Mouse (Mus musculus): Measurements from ENCODE around the gene Gm20662. TPM values are rescaled to one million over a fixed set of nuclear protein-coding genes. Genes with fewer than 3 reads are reported as not detected.

Gm20662 gene
- polyA plus RNA-seq, 1 experiment from 2014 or later, result 0.61 TPM

DNA sequence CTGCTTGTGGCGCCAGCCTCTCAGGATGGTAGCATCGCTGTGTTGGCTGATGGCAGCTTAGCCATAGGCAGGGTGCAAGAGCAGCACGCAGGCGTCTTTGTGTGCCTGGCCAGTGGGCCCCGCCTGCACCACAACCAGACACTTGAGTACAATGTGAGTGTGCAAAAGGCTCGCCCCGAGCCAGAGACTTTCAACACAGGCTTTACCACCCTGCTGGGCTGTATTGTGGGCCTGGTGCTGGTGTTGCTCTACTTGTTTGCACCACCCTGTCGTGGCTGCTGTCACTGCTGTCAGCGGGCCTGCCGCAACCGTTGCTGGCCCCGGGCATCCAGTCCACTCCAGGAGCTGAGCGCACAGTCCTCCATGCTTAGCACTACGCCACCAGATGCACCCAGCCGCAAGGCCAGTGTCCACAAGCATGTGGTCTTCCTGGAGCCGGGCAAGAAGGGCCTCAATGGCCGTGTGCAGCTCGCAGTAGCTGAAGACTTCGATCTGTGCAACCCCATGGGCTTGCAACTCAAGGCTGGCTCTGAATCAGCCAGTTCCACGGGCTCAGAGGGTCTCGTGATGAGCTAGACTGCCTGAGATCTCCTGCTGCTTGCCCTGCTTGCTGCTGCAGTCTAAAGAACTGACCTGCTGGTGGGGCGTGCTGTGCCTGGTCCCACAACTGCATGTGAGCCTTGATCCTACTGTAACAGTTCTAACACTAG, 58.3 kb downstream of the Gm20662 start:
- WGBS, result 92% methylated on average over 22 of the region's 22 CpGs
- H3K36me3 ChIP-seq (ENCODE audit: control insufficient read depth, insufficient read depth, low read length), result peaks cover 63% of the 10 kb centered on the region
- H3K4me2 ChIP-seq (replicated peaks; ENCODE audit: low read depth, low read length), result no peak overlapping the region
- no peak overlapping the region for H3K9ac ChIP-seq (ENCODE audit: low read depth, low read length)
- no peaks in the 10 kb centered on the region for H3K9me3 ChIP-seq (ENCODE audit: control insufficient read depth, low read length)
- H3K27me3 ChIP-seq (ENCODE audit: control insufficient read depth, insufficient read depth, low read length), result no peaks in the 10 kb centered on the region
- no peak overlapping the region for H3K27ac ChIP-seq (ENCODE audit: low read depth, low read length)
- H3K4me3 ChIP-seq (ENCODE audit: low read length), result no peak overlapping the region
- peaks cover 16% of the 10 kb centered on the region for H3K4me1 ChIP-seq (ENCODE audit: control insufficient read depth, insufficient read depth, low read length)
- no peak for ATAC-seq (ENCODE audit: low FRiP score, low TSS enrichment)

DNA sequence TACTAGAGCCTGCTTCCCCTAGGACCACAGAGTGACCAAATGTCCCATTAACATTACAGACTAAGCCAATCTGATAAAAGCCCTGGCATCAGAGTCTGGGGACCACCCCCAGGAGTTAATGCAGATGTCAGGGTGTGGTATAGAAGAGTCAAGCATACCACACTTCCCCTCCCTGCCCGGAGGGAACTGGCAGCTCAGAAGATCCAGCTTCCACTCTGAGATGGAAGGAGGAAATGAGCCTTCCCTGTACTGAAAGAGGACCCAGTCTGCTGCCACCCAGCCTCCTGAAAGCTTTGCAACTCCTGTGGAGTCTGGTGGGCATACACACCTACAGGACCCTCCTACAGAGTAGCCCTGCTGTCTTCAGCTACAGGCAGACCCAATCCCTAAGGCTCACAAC, 58.9 kb downstream of the Gm20662 start:
- no peaks in the 10 kb centered on the region for H3K27me3 ChIP-seq (ENCODE audit: control insufficient read depth, insufficient read depth, low read length)
- no peak overlapping the region for H3K4me3 ChIP-seq (ENCODE audit: low read length)
- 75% methylated on average over 1 of the region's 1 CpGs for WGBS
- H3K9ac ChIP-seq (ENCODE audit: low read depth, low read length), result no peak overlapping the region
- H3K27ac ChIP-seq (ENCODE audit: low read depth, low read length), result no peak overlapping the region
- no peak overlapping the region for H3K4me2 ChIP-seq (replicated peaks; ENCODE audit: low read depth, low read length)
- peaks cover 12% of the 10 kb centered on the region for H3K4me1 ChIP-seq (ENCODE audit: control insufficient read depth, insufficient read depth, low read length)
- ATAC-seq (ENCODE audit: low FRiP score, low TSS enrichment), result no peak
- peaks cover 64% of the 10 kb centered on the region for H3K36me3 ChIP-seq (ENCODE audit: control insufficient read depth, insufficient read depth, low read length)
- no peaks in the 10 kb centered on the region for H3K9me3 ChIP-seq (ENCODE audit: control insufficient read depth, low read length)

DNA sequence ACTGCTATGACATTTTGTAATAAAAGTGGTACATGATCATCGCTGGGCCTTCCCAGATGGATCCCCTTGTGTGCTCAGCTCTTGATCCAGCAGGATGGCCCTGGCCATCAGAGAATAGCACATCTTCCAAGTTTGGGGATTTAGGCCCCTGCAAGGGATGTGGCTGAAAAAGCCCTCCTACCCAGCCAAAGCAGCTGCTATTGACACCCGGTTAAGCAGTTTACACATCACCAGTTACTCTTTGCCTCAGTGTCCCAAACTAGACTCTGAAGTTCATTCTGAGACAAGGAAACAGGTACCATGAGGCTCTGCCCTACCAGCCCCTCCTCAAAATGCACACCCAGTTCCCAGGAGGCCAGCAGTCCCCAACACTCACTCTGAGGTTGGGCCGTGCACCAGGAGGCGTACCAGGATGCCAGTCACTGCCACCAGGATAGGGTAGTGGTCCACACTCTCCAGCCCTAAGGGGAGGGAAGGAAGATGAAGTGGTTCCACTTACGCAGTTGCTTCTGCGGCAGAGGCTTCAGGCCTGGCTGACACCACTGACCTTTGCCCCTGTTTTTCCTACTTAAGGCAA, 59.6 kb downstream of the Gm20662 start:
- Histone ChIP-seq H3K4me3 (ENCODE audit: low read length) (no peak overlapping the region), H3K36me3 (ENCODE audit: control insufficient read depth, insufficient read depth, low read length) (peaks cover 64% of the 10 kb centered on the region), H3K4me1 (ENCODE audit: control insufficient read depth, insufficient read depth, low read length) (peaks cover 11% of the 10 kb centered on the region; the same call in 1 of the 2 replicates), H3K4me2 (replicated peaks; ENCODE audit: low read depth, low read length) (no peak overlapping the region), H3K9me3 (ENCODE audit: control insufficient read depth, low read length) (no peaks in the 10 kb centered on the region), H3K27me3 (ENCODE audit: control insufficient read depth, insufficient read depth, low read length) (no peaks in the 10 kb centered on the region), H3K9ac (ENCODE audit: low read depth, low read length) (no peak overlapping the region), H3K27ac (ENCODE audit: low read depth, low read length) (no peak overlapping the region)
- no peak for ATAC-seq (ENCODE audit: low FRiP score, low TSS enrichment)
- 87% methylated on average over 6 of the region's 6 CpGs for WGBS

DNA sequence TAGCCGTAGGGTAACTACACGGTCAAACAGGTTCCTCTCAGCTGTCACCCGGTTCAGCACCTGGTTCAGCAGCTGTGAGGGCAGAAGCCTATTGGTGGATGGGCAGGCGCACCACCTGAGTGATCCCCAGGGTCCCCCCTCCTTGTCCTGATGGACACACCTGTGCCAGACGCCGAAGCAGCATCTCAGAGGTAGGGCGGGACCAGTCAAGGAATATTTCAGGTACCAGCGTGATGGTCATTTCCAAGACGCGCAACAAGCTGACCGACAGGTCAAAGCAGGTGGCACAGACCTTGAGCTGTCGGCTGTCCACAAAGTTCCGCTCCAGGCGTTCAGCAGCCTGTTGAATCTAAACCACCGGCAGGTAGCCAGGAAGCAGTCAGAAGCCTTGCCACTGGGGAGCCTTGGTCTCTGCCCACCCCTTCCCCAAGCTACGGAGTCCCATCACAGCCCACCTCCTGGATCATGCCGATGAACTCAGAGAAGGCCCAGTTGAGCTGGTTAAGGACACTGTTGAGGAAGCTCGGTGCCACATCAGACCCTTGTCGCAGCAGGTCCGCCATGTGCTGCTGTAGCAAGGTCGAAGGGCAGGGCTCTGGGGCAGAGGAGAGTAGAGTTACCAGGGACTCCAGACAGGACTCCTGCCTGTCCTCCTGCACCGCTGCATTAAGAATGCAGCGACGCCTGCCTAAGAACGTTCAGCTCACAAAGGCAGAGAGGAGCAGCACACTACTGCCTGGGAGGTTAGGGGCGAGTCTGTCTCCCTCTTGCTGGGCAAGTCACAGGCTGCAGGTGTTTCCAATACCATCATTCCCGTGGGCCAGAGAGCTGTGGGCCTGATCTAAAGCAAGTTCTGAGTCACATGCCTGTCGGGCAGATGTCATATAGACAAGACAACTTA, 60.5 kb downstream of the Gm20662 start:
- Histone ChIP-seq H3K4me3 (ENCODE audit: low read length) (no peak overlapping the region), H3K4me1 (ENCODE audit: control insufficient read depth, insufficient read depth, low read length) (peaks cover 11% of the 10 kb centered on the region; the same call in 1 of the 2 replicates), H3K9ac (ENCODE audit: low read depth, low read length) (no peak overlapping the region), H3K36me3 (ENCODE audit: control insufficient read depth, insufficient read depth, low read length) (peaks cover 63% of the 10 kb centered on the region), H3K4me2 (replicated peaks; ENCODE audit: low read depth, low read length) (no peak overlapping the region), H3K27me3 (ENCODE audit: control insufficient read depth, insufficient read depth, low read length) (no peaks in the 10 kb centered on the region), H3K27ac (ENCODE audit: low read depth, low read length) (no peak overlapping the region), H3K9me3 (ENCODE audit: control insufficient read depth, low read length) (no peaks in the 10 kb centered on the region)
- WGBS, result 80% methylated on average over 28 of the region's 28 CpGs
- ATAC-seq (ENCODE audit: low FRiP score, low TSS enrichment), result no peak

DNA sequence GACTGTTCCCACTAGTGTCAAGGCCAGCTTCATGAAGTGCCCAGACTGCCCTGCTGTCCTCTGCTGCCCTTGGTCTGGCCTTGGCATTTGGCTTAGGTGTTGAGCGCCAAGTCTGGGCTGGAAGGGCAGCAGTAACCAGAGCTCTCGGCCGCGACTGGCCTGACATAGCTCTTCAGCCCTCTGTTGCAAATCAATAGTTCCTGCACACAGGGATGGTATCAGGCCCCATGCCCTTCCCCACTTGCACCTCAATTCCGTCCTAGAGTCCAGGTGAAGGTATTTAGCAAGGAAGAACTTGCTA, 61.1 kb downstream of the Gm20662 start:
- Histone ChIP-seq H3K4me1 (ENCODE audit: control insufficient read depth, insufficient read depth, low read length) (peaks cover 10% of the 10 kb centered on the region; the same call in 1 of the 2 replicates), H3K36me3 (ENCODE audit: control insufficient read depth, insufficient read depth, low read length) (peaks cover 61% of the 10 kb centered on the region), H3K9me3 (ENCODE audit: control insufficient read depth, low read length) (no peaks in the 10 kb centered on the region), H3K4me2 (replicated peaks; ENCODE audit: low read depth, low read length) (no peak overlapping the region), H3K9ac (ENCODE audit: low read depth, low read length) (no peak overlapping the region), H3K27me3 (ENCODE audit: control insufficient read depth, insufficient read depth, low read length) (no peaks in the 10 kb centered on the region), H3K4me3 (ENCODE audit: low read length) (no peak overlapping the region), H3K27ac (ENCODE audit: low read depth, low read length) (no peak overlapping the region)
- no peak for ATAC-seq (ENCODE audit: low FRiP score, low TSS enrichment)
- 91% methylated on average over 5 of the region's 5 CpGs for WGBS

DNA sequence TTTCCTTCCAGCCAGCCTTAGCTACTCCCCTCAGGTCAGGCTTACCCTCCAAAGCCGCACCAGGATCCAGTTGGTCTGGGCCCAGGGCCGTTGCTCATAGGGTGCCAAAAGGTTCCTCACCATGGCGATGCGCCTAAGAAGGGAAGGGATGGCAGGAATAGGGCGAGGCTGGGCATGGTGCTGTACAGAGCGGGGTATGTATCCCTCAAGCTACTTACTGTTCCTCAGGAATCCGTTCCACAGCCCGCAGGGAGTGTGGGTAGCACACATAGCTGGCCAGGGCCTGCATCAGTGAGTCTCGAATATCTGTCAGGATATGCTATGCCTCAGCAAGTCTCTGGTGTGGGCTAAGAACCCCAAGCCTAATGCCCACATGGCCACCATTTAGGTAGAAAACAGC, 62.1 kb downstream of the Gm20662 start:
- Histone ChIP-seq H3K27ac (ENCODE audit: low read depth, low read length) (no peak overlapping the region), H3K4me3 (ENCODE audit: low read length) (no peak overlapping the region), H3K27me3 (ENCODE audit: control insufficient read depth, insufficient read depth, low read length) (no peaks in the 10 kb centered on the region), H3K9me3 (ENCODE audit: control insufficient read depth, low read length) (no peaks in the 10 kb centered on the region), H3K36me3 (ENCODE audit: control insufficient read depth, insufficient read depth, low read length) (peaks cover 70% of the 10 kb centered on the region), H3K4me2 (replicated peaks; ENCODE audit: low read depth, low read length) (no peak overlapping the region), H3K9ac (ENCODE audit: low read depth, low read length) (no peak overlapping the region), H3K4me1 (ENCODE audit: control insufficient read depth, insufficient read depth, low read length) (peaks cover 2% of the 10 kb centered on the region; the same call in 1 of the 2 replicates)
- WGBS, result 97% methylated on average over 9 of the region's 9 CpGs
- no peak for ATAC-seq (ENCODE audit: low FRiP score, low TSS enrichment)

DNA sequence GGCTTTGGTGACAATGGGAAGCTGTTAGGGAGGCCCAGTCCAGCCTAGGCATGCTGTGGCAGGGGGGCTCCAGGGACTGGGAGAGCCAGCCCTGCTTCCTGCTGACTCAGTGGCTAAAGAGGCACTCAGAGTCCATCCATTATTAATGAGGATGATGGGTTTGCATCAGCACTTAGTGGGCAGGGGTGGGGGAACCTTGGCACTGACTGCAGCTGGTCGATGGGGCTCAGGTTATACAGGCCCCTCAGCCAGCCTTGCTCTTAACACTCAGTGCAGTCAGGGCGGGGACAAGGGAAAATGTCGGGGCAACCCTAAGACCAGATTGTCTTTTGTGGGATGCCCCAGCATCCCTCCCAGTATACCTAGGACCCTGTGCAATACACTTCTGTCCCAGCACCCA, 66.0 kb downstream of the Gm20662 start:
- H3K27ac ChIP-seq (ENCODE audit: low read depth, low read length), result no peak overlapping the region
- WGBS, result 92% methylated on average over 3 of the region's 3 CpGs
- ATAC-seq (ENCODE audit: low FRiP score, low TSS enrichment), result no peak
- H3K4me2 ChIP-seq (replicated peaks; ENCODE audit: low read depth, low read length), result no peak overlapping the region
- peaks cover 60% of the 10 kb centered on the region for H3K36me3 ChIP-seq (ENCODE audit: control insufficient read depth, insufficient read depth, low read length)
- H3K4me1 ChIP-seq (ENCODE audit: control insufficient read depth, insufficient read depth, low read length), result no peaks in the 10 kb centered on the region
- H3K9ac ChIP-seq (ENCODE audit: low read depth, low read length), result no peak overlapping the region
- H3K27me3 ChIP-seq (ENCODE audit: control insufficient read depth, insufficient read depth, low read length), result no peaks in the 10 kb centered on the region
- H3K4me3 ChIP-seq (ENCODE audit: low read length), result no peak overlapping the region
- no peaks in the 10 kb centered on the region for H3K9me3 ChIP-seq (ENCODE audit: control insufficient read depth, low read length)

DNA sequence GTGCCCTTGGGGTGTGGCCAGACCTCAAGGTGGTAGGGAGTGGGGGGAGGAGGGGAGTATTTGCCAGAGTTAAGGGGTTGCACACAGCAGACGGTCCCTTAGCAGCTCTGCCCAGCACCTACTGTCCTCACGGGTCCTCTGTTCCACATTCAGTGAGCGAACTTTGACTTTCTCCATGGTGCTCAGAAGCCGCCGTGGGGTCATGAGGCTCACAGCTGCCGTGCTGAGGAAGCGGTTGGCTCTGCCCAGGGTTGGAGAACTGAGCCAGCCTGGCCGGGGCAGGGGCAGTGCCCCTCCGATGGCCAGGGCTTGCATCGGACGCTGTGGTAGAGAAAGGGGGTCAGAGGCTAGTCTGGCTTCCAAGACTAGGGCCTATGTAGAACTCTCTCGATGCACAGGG, 67.2 kb downstream of the Gm20662 start:
- Histone ChIP-seq H3K27me3 (ENCODE audit: control insufficient read depth, insufficient read depth, low read length) (no peaks in the 10 kb centered on the region), H3K27ac (ENCODE audit: low read depth, low read length) (no peak overlapping the region), H3K9me3 (ENCODE audit: control insufficient read depth, low read length) (no peaks in the 10 kb centered on the region), H3K4me2 (replicated peaks; ENCODE audit: low read depth, low read length) (no peak overlapping the region), H3K4me3 (ENCODE audit: low read length) (no peak overlapping the region), H3K4me1 (ENCODE audit: control insufficient read depth, insufficient read depth, low read length) (no peaks in the 10 kb centered on the region), H3K36me3 (ENCODE audit: control insufficient read depth, insufficient read depth, low read length) (peaks cover 57% of the 10 kb centered on the region), H3K9ac (ENCODE audit: low read depth, low read length) (no peak overlapping the region)
- 86% methylated on average over 12 of the region's 12 CpGs for WGBS
- ATAC-seq (ENCODE audit: low FRiP score, low TSS enrichment), result no peak

Measured in kidney, embryonic 14.5 days (tissue).